Mouse (Mus musculus): ENCODE data around the gene Pde8a. TPM values are rescaled to one million over a fixed set of nuclear protein-coding genes. Genes with fewer than 3 reads are reported as not detected.

Pde8a gene
- polyA plus RNA-seq, 1 experiment: not detected

- TF ChIP-seq GATA1 (IDR thresholded peaks at IDR 0.05; ENCODE audit: low read length): no peak
Observed at GRCm38 (mm10) chr7:81369724-81370123, 156.3 kb downstream of the Pde8a start.

- TF ChIP-seq GATA1 (IDR thresholded peaks at IDR 0.05; ENCODE audit: low read length): no peak
Observed at GRCm38 (mm10) chr7:81371811-81372210, 158.4 kb downstream of the Pde8a start.

- no peak for TF ChIP-seq GATA1 (IDR thresholded peaks at IDR 0.05; ENCODE audit: low read length)
Observed at GRCm38 (mm10) chr7:81372337-81372920, 159.0 kb downstream of the Pde8a start.

GRCm38 (mm10) chr7:81379363-81379762 lies 166.0 kb downstream of the Pde8a start:
- no peak for TF ChIP-seq GATA1 (IDR thresholded peaks at IDR 0.05; ENCODE audit: low read length)

Other genes starting within 250 kb of the Pde8a start
- 65.8 and 78.9 TPM in 2 replicates for gene Zfp592, start 219.9 kb upstream of the Pde8a start, polyA plus RNA-seq (2012)
- 1.5 and 1.9 TPM in 2 replicates for gene Alpk3, start 156.0 kb upstream of the Pde8a start, polyA plus RNA-seq (2012)
- gene Slc28a1, start 98.8 kb upstream of the Pde8a start, polyA plus RNA-seq (2012): not detected in 2 replicates
- 208 and 235 TPM in 2 replicates for gene Rps17, start 131.7 kb downstream of the Pde8a start, polyA plus RNA-seq (2012)
- gene Cpeb1, start 241.9 kb downstream of the Pde8a start, polyA plus RNA-seq (2012): not detected in 2 replicates